Mouse (Mus musculus): ENCODE measurements around the gene Ptch1. TPM values are rescaled to one million over a fixed set of nuclear protein-coding genes. Genes with fewer than 3 reads are reported as not detected.

The Ptch1 gene
- polyA plus RNA-seq, 1 experiment, result 2.8 TPM

DNA sequence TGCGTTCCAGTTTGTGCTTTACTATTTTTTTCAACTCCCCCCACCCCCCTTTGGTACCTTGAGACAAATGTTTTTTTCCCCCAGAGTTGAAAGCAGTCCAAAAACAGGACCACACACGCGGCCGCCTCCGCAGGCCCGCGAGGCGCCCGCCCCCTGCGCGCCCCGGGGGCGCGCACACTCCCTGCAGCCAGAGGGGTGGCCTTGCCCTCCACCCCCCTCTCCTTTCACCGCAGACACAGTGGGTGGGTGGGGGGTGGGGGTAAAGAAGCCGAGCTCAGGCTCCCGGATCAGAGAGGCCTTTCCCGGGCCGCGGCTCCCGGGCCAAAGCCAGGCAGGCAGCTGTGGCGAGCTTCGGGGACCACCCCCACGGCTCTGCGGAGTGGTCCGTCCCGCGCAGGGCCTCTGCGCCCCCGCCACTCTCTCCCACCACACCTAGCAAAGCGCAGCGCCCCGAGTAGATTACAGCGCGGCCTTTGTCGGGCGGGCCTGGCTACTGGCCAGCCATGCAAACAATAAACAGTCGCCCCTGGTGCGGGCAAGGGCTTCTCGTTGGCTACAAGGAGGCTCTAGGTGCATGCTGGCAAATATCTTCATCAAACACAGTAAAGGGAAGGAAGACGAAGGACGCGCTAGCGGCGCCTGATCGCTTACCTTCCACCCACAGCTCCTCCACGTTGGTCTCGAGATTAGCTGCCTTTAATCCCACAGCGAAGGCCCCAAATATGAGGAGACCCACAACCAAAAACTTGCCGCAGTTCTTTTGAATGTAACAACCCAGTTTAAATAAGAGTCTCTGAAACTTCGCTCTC lies 10.2 kb downstream of the Ptch1 start:
- TF ChIP-seq CEBPB (IDR thresholded peaks at IDR 0.05; ENCODE audit: low read depth) (no peak), MYOG (IDR thresholded peaks at IDR 0.05; ENCODE audit: control insufficient read depth, extremely low read depth, insufficient read length) (no peak), MAX (IDR thresholded peaks at IDR 0.05) (peak; percentile 11), CTCF (IDR thresholded peaks at IDR 0.05; ENCODE audit: control insufficient read depth, insufficient read depth, insufficient read length) (no peak), USF1 (IDR thresholded peaks at IDR 0.05; ENCODE audit: low read depth) (no peak)
- Histone ChIP-seq H3ac (ENCODE audit: control insufficient read depth, insufficient read length, low read depth) (peak overlapping the region; percentile 69), H3K36me3 (ENCODE audit: control insufficient read depth, insufficient read depth) (no peaks in the 10 kb centered on the region), H3K79me2 (ENCODE audit: control insufficient read depth, insufficient read depth) (peaks cover 63% of the 10 kb centered on the region), H3K79me3 (ENCODE audit: low read depth) (peaks cover 23% of the 10 kb centered on the region), H3K4me3 (ENCODE audit: insufficient read depth, poor library complexity, severe bottlenecking) (peak overlapping the region; percentile 56), H3K27me3 (ENCODE audit: control insufficient read depth, insufficient read depth, insufficient read length) (no peaks in the 10 kb centered on the region)

DNA sequence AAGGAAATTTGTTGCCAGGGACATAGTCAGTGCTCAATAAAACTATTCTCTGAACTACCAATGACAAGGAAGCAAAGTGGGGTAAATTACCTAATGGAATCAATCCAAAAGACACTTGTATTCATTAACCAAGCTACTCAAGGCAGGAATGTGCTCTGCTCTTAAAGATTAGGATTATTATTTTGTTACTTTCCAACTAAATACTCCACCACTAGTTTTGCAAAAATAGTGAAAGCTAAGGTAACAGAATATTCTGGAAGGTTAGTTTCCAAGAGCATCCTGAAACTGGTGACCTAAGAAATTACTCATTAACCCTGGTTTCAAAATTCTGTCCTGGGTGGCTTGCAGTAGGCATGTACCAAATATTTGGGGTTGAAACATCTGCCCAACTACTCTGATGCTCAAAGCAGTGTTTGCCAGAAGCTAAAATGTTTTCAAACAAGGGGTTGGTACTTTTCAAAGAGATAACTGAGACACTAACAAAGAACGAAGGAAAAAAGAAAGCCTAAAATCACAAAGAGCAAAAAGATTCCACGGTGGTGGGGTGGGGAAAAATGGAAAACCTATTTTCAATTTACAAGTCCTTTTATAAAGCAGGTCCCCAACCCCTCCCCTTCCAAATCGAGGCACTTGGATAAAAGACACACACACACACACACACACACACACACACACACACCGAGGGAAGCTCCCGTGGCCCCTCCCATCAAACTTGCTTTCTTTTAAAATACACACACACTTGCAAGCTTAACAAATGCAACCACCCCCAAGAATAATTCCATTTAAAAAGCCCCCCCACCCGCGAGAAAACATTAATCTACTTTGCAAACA lies 11.0 kb downstream of the Ptch1 start:
- no peak for TF ChIP-seq USF1 (IDR thresholded peaks at IDR 0.05; ENCODE audit: low read depth)
- no peak for TF ChIP-seq FOSL1 (IDR thresholded peaks at IDR 0.05; ENCODE audit: insufficient read depth, low read length, poor library complexity, severe bottlenecking)
- no peak for TF ChIP-seq MAX (IDR thresholded peaks at IDR 0.05)
- TF ChIP-seq CTCF (IDR thresholded peaks at IDR 0.05; ENCODE audit: control insufficient read depth, insufficient read depth, insufficient read length), result no peak
- TF ChIP-seq MYOG (IDR thresholded peaks at IDR 0.05; ENCODE audit: control insufficient read depth, extremely low read depth, insufficient read length), result no peak
- TF ChIP-seq MYOD1 (IDR thresholded peaks at IDR 0.05; ENCODE audit: control insufficient read depth, insufficient read length, low read depth), result no peak
- H3K27me3 ChIP-seq (ENCODE audit: control insufficient read depth, insufficient read depth, insufficient read length), result no peaks in the 10 kb centered on the region
- H3K4me3 ChIP-seq (ENCODE audit: insufficient read depth, poor library complexity, severe bottlenecking), result peak overlapping the region; percentile 56
- H3ac ChIP-seq (ENCODE audit: control insufficient read depth, insufficient read length, low read depth), result no peak overlapping the region
- peaks cover 25% of the 10 kb centered on the region for H3K79me3 ChIP-seq (ENCODE audit: low read depth)
- peaks cover 71% of the 10 kb centered on the region for H3K79me2 ChIP-seq (ENCODE audit: control insufficient read depth, insufficient read depth)
- no peaks in the 10 kb centered on the region for H3K36me3 ChIP-seq (ENCODE audit: control insufficient read depth, insufficient read depth)

DNA sequence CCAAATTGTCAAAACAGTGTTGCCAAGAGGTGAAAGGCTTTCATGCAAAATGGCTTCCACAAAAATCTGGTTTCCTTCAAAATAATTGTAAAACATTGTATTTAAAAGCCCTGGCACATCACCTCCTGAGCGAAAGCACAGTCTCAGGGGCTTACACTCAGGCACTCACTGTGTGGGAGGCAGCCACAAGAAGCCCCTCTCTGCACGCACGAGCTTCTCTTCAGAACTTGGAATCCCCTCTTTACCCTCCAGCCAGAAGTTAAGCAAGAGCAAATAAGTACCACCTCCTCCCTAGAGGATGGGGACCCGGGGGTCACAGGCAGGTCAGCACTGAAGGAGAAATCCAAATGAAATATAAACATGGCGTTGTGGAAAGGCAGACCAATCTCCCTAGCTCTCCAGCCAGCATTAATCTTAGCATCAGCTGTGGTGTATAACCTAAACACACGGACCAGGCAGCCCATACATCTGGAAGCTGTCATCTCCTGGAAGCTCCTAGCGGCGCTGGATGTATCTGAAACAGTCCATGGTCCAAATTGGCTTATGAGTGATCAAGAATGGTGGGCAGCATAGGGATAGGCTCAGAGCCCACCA lies 15.0 kb downstream of the Ptch1 start:
- Histone ChIP-seq H3K79me3 (ENCODE audit: low read depth) (peaks cover 32% of the 10 kb centered on the region), H3K4me3 (ENCODE audit: insufficient read depth, poor library complexity, severe bottlenecking) (no peak overlapping the region)

DNA sequence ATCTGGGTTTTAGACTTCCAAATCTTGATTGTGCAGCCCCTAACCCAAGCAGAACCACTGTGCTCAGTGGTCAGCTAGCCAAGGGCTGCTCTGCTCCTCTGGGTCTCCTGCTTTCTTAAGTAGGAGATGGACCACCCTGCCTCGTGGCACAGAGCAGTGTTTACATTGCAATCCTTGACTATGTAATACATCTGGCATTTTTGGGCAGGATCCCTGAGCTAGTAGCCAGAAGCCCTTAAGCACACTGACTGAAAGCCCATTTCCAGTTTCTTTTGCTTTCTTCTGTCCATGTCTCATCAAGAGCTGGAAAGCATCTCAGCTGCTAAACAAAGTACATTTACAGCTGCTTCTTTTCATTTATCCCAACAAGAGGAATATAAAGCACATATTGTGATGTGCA lies 17.0 kb downstream of the Ptch1 start:
- Histone ChIP-seq H3K36me3 (ENCODE audit: control insufficient read depth, insufficient read depth) (no peaks in the 10 kb centered on the region), H3K27me3 (ENCODE audit: control insufficient read depth, insufficient read depth, insufficient read length) (no peaks in the 10 kb centered on the region), H3ac (ENCODE audit: control insufficient read depth, insufficient read length, low read depth) (no peak overlapping the region), H3K79me2 (ENCODE audit: control insufficient read depth, insufficient read depth) (peaks cover 81% of the 10 kb centered on the region), H3K4me3 (ENCODE audit: insufficient read depth, poor library complexity, severe bottlenecking) (no peak overlapping the region), H3K79me3 (ENCODE audit: low read depth) (peaks cover 27% of the 10 kb centered on the region)
- TF ChIP-seq USF1 (IDR thresholded peaks at IDR 0.05; ENCODE audit: low read depth) (no peak), MYOG (IDR thresholded peaks at IDR 0.05; ENCODE audit: control insufficient read depth, extremely low read depth, insufficient read length) (no peak), CTCF (IDR thresholded peaks at IDR 0.05; ENCODE audit: control insufficient read depth, insufficient read depth, insufficient read length) (no peak), FOSL1 (IDR thresholded peaks at IDR 0.05; ENCODE audit: insufficient read depth, low read length, poor library complexity, severe bottlenecking) (no peak), MAX (IDR thresholded peaks at IDR 0.05) (no peak), CEBPB (IDR thresholded peaks at IDR 0.05; ENCODE audit: low read depth) (no peak), MYOD1 (IDR thresholded peaks at IDR 0.05; ENCODE audit: control insufficient read depth, insufficient read length, low read depth) (no peak)

More for the DNA sequence above, 15.0 kb downstream of the Ptch1 start:
- H3K79me2 ChIP-seq (ENCODE audit: control insufficient read depth, insufficient read depth), result peaks cover 91% of the 10 kb centered on the region
- TF ChIP-seq CEBPB (IDR thresholded peaks at IDR 0.05; ENCODE audit: low read depth) (no peak), FOSL1 (IDR thresholded peaks at IDR 0.05; ENCODE audit: insufficient read depth, low read length, poor library complexity, severe bottlenecking) (no peak), CTCF (IDR thresholded peaks at IDR 0.05; ENCODE audit: control insufficient read depth, insufficient read depth, insufficient read length) (no peak), MYOG (IDR thresholded peaks at IDR 0.05; ENCODE audit: control insufficient read depth, extremely low read depth, insufficient read length) (no peak), MAX (IDR thresholded peaks at IDR 0.05) (no peak), MYOD1 (IDR thresholded peaks at IDR 0.05; ENCODE audit: control insufficient read depth, insufficient read length, low read depth) (no peak), USF1 (IDR thresholded peaks at IDR 0.05; ENCODE audit: low read depth) (no peak)
- H3K27me3 ChIP-seq (ENCODE audit: control insufficient read depth, insufficient read depth, insufficient read length), result no peaks in the 10 kb centered on the region
- no peak overlapping the region for H3ac ChIP-seq (ENCODE audit: control insufficient read depth, insufficient read length, low read depth)
- no peaks in the 10 kb centered on the region for H3K36me3 ChIP-seq (ENCODE audit: control insufficient read depth, insufficient read depth)

DNA sequence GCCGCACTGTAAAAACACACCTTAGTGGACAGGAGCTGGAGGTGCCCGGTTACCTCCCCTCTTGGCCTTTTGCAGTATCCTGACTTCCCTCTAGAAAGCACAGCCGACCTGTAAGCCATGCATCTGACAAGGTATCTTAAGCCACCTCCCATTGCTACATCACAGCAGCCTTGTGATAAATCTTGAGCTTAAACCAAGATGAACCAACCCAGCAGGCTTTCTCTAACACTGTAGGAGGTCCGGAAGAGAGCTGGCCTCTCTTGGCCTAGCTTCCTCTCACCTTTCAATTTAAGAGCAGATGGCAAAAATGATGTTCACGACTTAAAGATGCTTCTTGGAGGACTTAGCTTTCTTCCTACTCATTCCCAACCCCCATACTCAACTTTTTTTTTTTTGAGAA lies 17.5 kb downstream of the Ptch1 start:
- TF ChIP-seq MAX (IDR thresholded peaks at IDR 0.05) (no peak), CEBPB (IDR thresholded peaks at IDR 0.05; ENCODE audit: low read depth) (no peak), CTCF (IDR thresholded peaks at IDR 0.05; ENCODE audit: control insufficient read depth, insufficient read depth, insufficient read length) (no peak), FOSL1 (IDR thresholded peaks at IDR 0.05; ENCODE audit: insufficient read depth, low read length, poor library complexity, severe bottlenecking) (no peak), MYOG (IDR thresholded peaks at IDR 0.05; ENCODE audit: control insufficient read depth, extremely low read depth, insufficient read length) (no peak), USF1 (IDR thresholded peaks at IDR 0.05; ENCODE audit: low read depth) (no peak), MYOD1 (IDR thresholded peaks at IDR 0.05; ENCODE audit: control insufficient read depth, insufficient read length, low read depth) (no peak)
- H3K4me3 ChIP-seq (ENCODE audit: insufficient read depth, poor library complexity, severe bottlenecking), result no peak overlapping the region
- peaks cover 78% of the 10 kb centered on the region for H3K79me2 ChIP-seq (ENCODE audit: control insufficient read depth, insufficient read depth)
- H3ac ChIP-seq (ENCODE audit: control insufficient read depth, insufficient read length, low read depth), result no peak overlapping the region
- H3K36me3 ChIP-seq (ENCODE audit: control insufficient read depth, insufficient read depth), result no peaks in the 10 kb centered on the region
- peaks cover 25% of the 10 kb centered on the region for H3K79me3 ChIP-seq (ENCODE audit: low read depth)
- H3K27me3 ChIP-seq (ENCODE audit: control insufficient read depth, insufficient read depth, insufficient read length), result no peaks in the 10 kb centered on the region

All from C2C12 (cell line).